Mouse (Mus musculus) spleen, adult 2 months (tissue): ENCODE data around the gene Slc41a2. TPM values are rescaled to one million over a fixed set of nuclear protein-coding genes. Genes with fewer than 3 reads are reported as not detected.

Source experiments
- DNase-seq, 2 experiments: peaks; one replicate each; pipeline versions ENCODE4 v3.0.0 to v3.0.0-alpha.2; 2012 to 2021; ENCODE audit warnings: low spot score in 2 of 2, low read depth in 1 of 2
- H3K27ac ChIP-seq: fragments of 200-500 bp; 2 replicates; pipeline ENCODE4 v1.5.1; 2012; ENCODE audit warnings: low read length, inconsistent platforms; ENCODE audit not compliant: insufficient read depth
- H3K27me3 ChIP-seq: fragments of 200-500 bp; 2 replicates; pipeline ENCODE4 v1.6.1; 2012; ENCODE audit warnings: mild to moderate bottlenecking, moderate library complexity, low read length, inconsistent platforms; ENCODE audit not compliant: control insufficient read depth, insufficient read depth
- H3K36me3 ChIP-seq: fragments of 200-500 bp; 2 replicates; pipeline ENCODE4 v1.6.1; 2012; ENCODE audit warnings: mild to moderate bottlenecking, low read length, inconsistent platforms; ENCODE audit not compliant: control insufficient read depth, insufficient read depth
- H3K4me1 ChIP-seq: fragments of 200-500 bp; 2 replicates; pipeline ENCODE4 v1.6.1; 2011; ENCODE audit warnings: inconsistent platforms; ENCODE audit not compliant: control insufficient read depth, insufficient read depth, insufficient read length
- H3K4me3 ChIP-seq: fragments of 200-500 bp; 2 replicates; pipeline ENCODE4 v1.5.1; 2011; ENCODE audit warnings: mild to moderate bottlenecking, inconsistent platforms; ENCODE audit not compliant: insufficient read depth, insufficient read length; ENCODE audit errors: extremely low read depth
- CTCF ChIP-seq: fragments of 200-500 bp; IDR thresholded peaks from 2 replicates; pipeline ENCODE4 v1.5.1; 2011; ENCODE audit warnings: mild to moderate bottlenecking, inconsistent platforms; ENCODE audit not compliant: insufficient read depth, insufficient read length, insufficient replicate concordance; ENCODE audit errors: extremely low read depth
- POLR2A ChIP-seq: fragments of 200-500 bp; IDR thresholded peaks from 2 replicates; pipeline ENCODE4 v1.6.1; 2011; ENCODE audit warnings: low read depth, low read length, inconsistent platforms
- WGBS: fragments of 180-500 bp; shearing (Covaris S2); methylation state at CpG from one replicate; pipeline ENCODE4 v1.1.7; 2018; 5-methylcytosine and 5-hydroxymethylcytosine counted together
- polyA plus RNA-seq: library from polyadenylated mRNA; depleted of rRNA; stranded (reverse); fragments of >200 nt; gene quantifications from 2 replicates; pipeline ENCODE4 v1.2.3, GENCODE M21; 2012

Gene Slc41a2
- polyA plus RNA-seq, 1 experiment, result 1.7 TPM

DNA sequence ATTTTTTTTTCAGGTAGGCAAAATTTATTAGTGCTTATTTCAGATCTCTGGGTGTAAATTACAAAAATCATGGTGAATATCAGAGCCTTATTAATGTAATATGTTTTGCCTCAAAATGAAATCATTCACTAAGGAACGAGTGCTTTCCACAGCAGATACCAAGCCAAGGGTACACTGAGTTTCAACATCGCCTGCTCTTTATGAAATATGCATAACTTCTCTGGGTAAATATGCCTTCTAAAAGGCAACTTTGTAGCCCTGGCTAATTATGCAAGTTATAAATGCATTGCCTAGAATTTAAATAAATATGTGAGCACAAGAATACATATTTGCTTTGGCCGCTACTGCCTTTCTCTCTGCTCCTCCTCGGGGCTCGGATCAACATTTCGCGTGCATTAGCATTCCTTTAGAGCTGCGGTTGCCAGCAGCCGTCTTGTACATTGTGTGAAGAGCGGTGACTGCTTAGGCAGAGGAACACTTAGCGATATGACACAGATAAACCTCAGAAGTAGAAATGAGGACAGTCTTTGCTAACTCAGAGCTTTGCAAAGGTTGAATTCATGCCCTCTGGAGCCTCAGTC lies 95.5 kb downstream of the Slc41a2 start:
- no peaks in the 10 kb centered on the region for H3K4me1 ChIP-seq
- no peaks in the 10 kb centered on the region for H3K27me3 ChIP-seq
- no peak for DNase-seq
- no peak overlapping the region for H3K27ac ChIP-seq
- TF ChIP-seq POLR2A, result no peak
- TF ChIP-seq CTCF, result no peak
- H3K36me3 ChIP-seq, result no peaks in the 10 kb centered on the region
- 89% methylated on average over 11 of the region's 11 CpGs for WGBS
- no peak overlapping the region for H3K4me3 ChIP-seq

DNA sequence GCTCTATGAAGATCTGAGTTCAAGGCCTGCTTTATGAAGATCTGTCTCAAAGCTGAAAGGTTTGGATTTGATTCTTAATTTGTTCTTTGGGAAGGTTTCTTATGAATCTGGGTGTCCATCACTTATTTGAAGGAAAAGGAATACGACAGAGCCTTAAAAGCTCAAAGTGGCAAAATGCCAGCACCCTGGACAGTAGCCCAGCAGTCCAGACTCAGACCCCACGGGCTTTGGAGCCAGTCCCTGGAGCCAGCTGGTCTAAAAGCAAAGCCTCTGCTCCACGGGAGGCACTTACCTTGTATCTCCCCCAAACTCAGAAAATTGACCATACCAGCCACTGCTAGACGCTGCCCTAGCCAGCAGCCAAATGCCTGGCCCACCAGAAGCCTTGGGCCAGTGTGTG lies 103.3 kb downstream of the Slc41a2 start:
- no peak for DNase-seq
- TF ChIP-seq POLR2A (no peak), CTCF (no peak)
- Histone ChIP-seq H3K36me3 (no peaks in the 10 kb centered on the region), H3K4me1 (no peaks in the 10 kb centered on the region), H3K4me3 (no peak overlapping the region), H3K27ac (no peak overlapping the region), H3K27me3 (no peaks in the 10 kb centered on the region)
- 68% methylated on average over 4 of the region's 4 CpGs for WGBS

DNA sequence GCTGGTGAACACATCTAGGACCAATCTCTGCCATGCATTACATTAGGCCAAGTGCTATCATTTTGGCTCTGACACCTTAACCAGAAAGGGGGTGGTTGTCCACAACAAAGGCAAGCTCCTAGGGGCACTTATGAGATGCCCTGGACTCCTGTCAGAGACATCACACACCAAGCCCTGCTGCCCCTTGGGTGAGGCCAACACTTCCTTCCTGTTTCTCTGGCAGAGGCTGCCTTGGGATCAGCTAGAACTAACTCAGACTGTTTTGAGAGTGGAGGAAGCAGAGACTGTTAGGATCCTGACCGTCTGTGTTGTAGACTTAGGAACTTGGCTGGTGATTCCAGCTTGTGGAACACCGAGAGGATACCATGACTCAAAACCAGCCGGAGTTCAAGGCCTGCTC lies 103.7 kb downstream of the Slc41a2 start:
- no peak for DNase-seq
- Histone ChIP-seq H3K4me1 (no peaks in the 10 kb centered on the region), H3K27me3 (no peaks in the 10 kb centered on the region), H3K27ac (no peak overlapping the region), H3K4me3 (no peak overlapping the region), H3K36me3 (no peaks in the 10 kb centered on the region)
- TF ChIP-seq POLR2A (no peak), CTCF (no peak)
- 43% methylated on average over 3 of the region's 3 CpGs for WGBS

DNA sequence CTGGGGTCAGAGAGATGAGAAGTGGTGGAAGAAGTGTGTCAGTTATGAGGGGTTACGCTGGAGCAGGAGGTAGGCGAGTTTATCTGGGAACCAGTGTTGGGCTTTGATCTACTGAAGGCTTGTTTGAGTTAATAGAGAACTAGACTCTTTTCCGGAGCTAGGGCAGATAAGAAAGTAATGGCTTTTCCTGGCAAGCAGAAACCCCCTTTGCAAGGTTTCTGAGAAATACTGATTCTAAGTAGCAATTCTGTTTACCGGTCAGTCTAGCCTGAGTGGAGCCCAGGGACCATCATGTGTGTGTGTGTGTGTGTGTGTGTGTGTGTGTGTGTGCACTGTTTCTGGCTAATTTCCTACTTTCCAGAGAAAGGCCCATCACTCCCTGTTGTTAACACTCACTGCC lies 109.1 kb downstream of the Slc41a2 start:
- no peaks in the 10 kb centered on the region for H3K36me3 ChIP-seq
- 90% methylated on average over 4 of the region's 4 CpGs for WGBS
- TF ChIP-seq CTCF, result no peak
- no peak for TF ChIP-seq POLR2A
- H3K4me1 ChIP-seq, result no peaks in the 10 kb centered on the region
- H3K4me3 ChIP-seq, result no peak overlapping the region
- DNase-seq, result no peak
- H3K27ac ChIP-seq, result no peak overlapping the region
- H3K27me3 ChIP-seq, result no peaks in the 10 kb centered on the region

DNA sequence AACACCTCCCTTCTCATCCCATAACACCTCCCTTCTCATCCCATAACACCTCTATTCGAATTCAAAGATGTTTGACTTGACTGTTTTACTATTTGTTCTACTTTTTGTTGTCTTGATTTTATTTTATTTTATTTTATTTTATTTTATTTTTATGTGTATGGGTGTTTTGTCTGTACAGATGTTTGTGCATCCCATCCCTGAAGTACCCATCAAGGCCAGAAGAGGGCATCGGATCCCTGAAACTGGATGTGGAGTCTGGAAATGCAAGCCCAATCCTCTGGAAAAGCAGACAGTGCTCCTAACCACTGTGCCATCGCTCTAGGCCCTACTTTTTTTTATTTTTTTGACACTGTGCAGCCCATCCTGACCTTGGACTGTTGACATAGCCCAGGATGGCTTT lies 112.7 kb downstream of the Slc41a2 start:
- 82% methylated on average over 3 of the region's 3 CpGs for WGBS
- H3K27ac ChIP-seq, result no peak overlapping the region
- H3K4me1 ChIP-seq, result no peaks in the 10 kb centered on the region
- TF ChIP-seq CTCF (no peak), POLR2A (no peak)
- no peaks in the 10 kb centered on the region for H3K36me3 ChIP-seq
- no peak for DNase-seq
- no peak overlapping the region for H3K4me3 ChIP-seq
- H3K27me3 ChIP-seq, result no peaks in the 10 kb centered on the region

DNA sequence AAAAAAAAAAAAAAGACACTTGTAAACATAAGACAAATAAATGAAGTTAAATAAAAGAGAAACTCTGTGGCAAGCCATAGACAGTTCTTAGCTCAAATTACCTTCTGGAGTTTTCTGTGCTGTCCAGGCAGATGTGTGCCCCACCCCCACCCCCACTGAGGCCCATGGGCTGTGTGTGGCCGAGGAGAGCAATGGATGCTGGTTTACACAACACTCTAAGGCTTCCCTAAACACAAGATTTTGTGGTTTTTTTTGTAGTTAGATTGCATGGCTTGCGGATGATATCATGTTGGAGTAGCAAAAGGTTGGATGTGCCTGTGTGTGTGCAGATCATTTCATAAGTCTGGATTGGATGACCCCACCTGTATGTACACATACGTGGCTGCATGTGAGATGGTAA lies 116.8 kb downstream of the Slc41a2 start:
- 81% methylated on average over 3 of the region's 3 CpGs for WGBS
- no peaks in the 10 kb centered on the region for H3K4me1 ChIP-seq
- H3K27ac ChIP-seq, result no peak overlapping the region
- DNase-seq, result no peak
- H3K4me3 ChIP-seq, result no peak overlapping the region
- no peak for TF ChIP-seq POLR2A
- H3K27me3 ChIP-seq, result no peaks in the 10 kb centered on the region
- H3K36me3 ChIP-seq, result no peaks in the 10 kb centered on the region

DNA sequence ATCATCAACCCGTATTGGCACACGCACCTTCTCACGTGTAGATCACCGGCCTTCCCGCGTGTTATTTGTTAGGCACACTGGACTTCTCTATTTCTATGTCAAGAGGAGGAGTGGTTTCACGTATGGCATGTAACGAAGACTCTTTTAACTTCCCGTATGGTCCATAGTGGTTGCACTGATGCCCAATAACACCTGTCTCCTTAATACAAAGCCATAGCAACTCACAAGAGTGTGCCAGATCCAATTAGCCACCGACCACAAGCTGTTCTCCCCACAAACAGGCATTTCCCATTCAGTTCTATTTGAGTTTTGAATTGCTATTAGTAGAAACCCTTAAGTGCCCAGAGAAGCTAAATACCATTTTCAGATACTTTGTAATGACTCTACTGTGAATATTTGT lies 117.5 kb downstream of the Slc41a2 start:
- no peak for DNase-seq
- no peak overlapping the region for H3K4me3 ChIP-seq
- WGBS, result 78% methylated on average over 10 of the region's 10 CpGs
- no peak overlapping the region for H3K27ac ChIP-seq
- H3K4me1 ChIP-seq, result no peaks in the 10 kb centered on the region
- TF ChIP-seq POLR2A, result no peak
- no peak for TF ChIP-seq CTCF
- no peaks in the 10 kb centered on the region for H3K27me3 ChIP-seq
- no peaks in the 10 kb centered on the region for H3K36me3 ChIP-seq
